Mouse (Mus musculus): ENCODE measurements around the gene Zdhhc15. TPM values are rescaled to one million over a fixed set of nuclear protein-coding genes. Genes with fewer than 3 reads are reported as not detected.

Gene Zdhhc15
- polyA plus RNA-seq, 1 experiment from 2014 or later: 13.1 TPM

GRCm38 (mm10) chrX:104543919-104544595, 126.8 kb downstream of the Zdhhc15 start:
- Histone ChIP-seq H3K4me1 (no peaks in the 10 kb centered on the region), H3K4me3 (no peak overlapping the region), H3K9me3 (no peaks in the 10 kb centered on the region), H3K9ac (no peak overlapping the region), H3K36me3 (no peaks in the 10 kb centered on the region), H3K4me2 (no peak overlapping the region), H3K27ac (no peak overlapping the region), H3K27me3 (peaks cover 22% of the 10 kb centered on the region)
- WGBS: 75% methylated on average over 4 of the region's 4 CpGs
- ATAC-seq (ENCODE audit: insufficient number of reproducible peaks, insufficient read depth, low FRiP score, low TSS enrichment, low read depth): no peak

- H3K9ac ChIP-seq: no peak overlapping the region
- H3K36me3 ChIP-seq: no peaks in the 10 kb centered on the region
- no peak overlapping the region for H3K27ac ChIP-seq
- H3K27me3 ChIP-seq: peaks cover 27% of the 10 kb centered on the region
- H3K4me2 ChIP-seq: no peak overlapping the region
- no peak for ATAC-seq (ENCODE audit: insufficient number of reproducible peaks, insufficient read depth, low FRiP score, low TSS enrichment, low read depth)
- H3K9me3 ChIP-seq: no peaks in the 10 kb centered on the region
- H3K4me3 ChIP-seq: no peak overlapping the region
- 87% methylated on average over 4 of the region's 4 CpGs for WGBS
- H3K4me1 ChIP-seq: no peaks in the 10 kb centered on the region
These were observed 128.2 kb downstream of the Zdhhc15 start for GRCm38 (mm10) chrX:104542635-104543034.

GRCm38 (mm10) chrX:104501765-104502164, 169.1 kb downstream of the Zdhhc15 start:
- H3K9ac ChIP-seq: no peak overlapping the region
- no peak overlapping the region for H3K4me3 ChIP-seq
- no peaks in the 10 kb centered on the region for H3K9me3 ChIP-seq
- H3K36me3 ChIP-seq: 0 out of 2 replicates have a peak, but pooled peaks cover under 1% of the 10 kb centered on the region
- H3K4me2 ChIP-seq: no peak overlapping the region
- no peak for ATAC-seq (ENCODE audit: insufficient number of reproducible peaks, insufficient read depth, low FRiP score, low TSS enrichment, low read depth)
- peaks cover 24% of the 10 kb centered on the region; the same call in 1 of the 2 replicates for H3K27me3 ChIP-seq
- H3K27ac ChIP-seq: no peak overlapping the region
- H3K4me1 ChIP-seq: peaks cover 3% of the 10 kb centered on the region; the same call in 1 of the 2 replicates
- 89% methylated on average over 5 of the region's 5 CpGs for WGBS

DNA sequence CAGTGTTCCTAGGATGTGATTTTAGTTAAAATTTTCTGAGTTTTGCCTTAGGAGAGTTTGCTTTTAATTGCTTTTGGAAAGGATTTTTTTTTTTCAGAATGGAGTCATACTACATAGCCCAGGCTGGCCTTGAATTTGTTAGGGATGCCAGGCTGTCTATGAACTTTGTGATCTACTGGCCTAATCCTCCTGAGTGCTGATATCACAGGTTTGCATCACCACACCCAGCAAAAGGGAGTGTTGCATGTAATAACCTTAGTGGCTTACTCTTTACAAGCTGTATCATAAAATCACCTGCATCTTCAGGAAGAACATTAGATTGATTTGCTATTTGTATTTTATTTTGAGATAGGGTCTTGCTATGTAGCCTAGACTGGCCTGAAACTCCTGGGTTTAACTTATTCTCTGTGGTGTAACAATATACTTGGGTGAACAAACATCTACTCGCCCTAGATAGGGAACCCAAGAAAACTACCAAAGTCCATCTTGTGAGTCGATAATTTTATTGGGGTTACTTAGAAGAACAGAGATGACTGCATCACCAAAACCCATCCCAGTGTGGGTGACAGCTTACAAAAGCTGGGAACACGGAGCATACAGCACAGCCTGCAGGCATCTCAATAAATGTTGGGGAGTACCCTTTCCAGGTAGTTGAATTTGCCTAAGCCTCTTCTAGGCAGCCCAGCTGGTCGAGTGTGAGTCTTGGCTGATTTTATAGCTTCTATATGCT, 181.1 kb downstream of the Zdhhc15 start:
- peaks cover 14% of the 10 kb centered on the region; the same call in 1 of the 2 replicates for H3K27me3 ChIP-seq
- no peaks in the 10 kb centered on the region for H3K36me3 ChIP-seq
- H3K9ac ChIP-seq: no peak overlapping the region
- ATAC-seq (ENCODE audit: insufficient number of reproducible peaks, insufficient read depth, low FRiP score, low TSS enrichment, low read depth): no peak
- WGBS: 60% methylated on average over 4 of the region's 4 CpGs
- no peaks in the 10 kb centered on the region for H3K9me3 ChIP-seq
- no peaks in the 10 kb centered on the region for H3K4me1 ChIP-seq
- H3K4me3 ChIP-seq: no peak overlapping the region
- H3K27ac ChIP-seq: no peak overlapping the region
- H3K4me2 ChIP-seq: no peak overlapping the region

- 75% methylated on average over 4 of the region's 4 CpGs for WGBS
- no peaks in the 10 kb centered on the region for H3K36me3 ChIP-seq
These were observed 181.9 kb downstream of the Zdhhc15 start for GRCm38 (mm10) chrX:104488870-104489467.

GRCm38 (mm10) chrX:104488036-104488435, 182.8 kb downstream of the Zdhhc15 start:
- Histone ChIP-seq H3K27me3 (peaks cover 21% of the 10 kb centered on the region; the same call in 1 of the 2 replicates), H3K4me3 (no peak overlapping the region), H3K9ac (no peak overlapping the region), H3K4me1 (no peaks in the 10 kb centered on the region), H3K27ac (no peak overlapping the region), H3K4me2 (no peak overlapping the region), H3K36me3 (no peaks in the 10 kb centered on the region), H3K9me3 (no peaks in the 10 kb centered on the region)
- no peak for ATAC-seq (ENCODE audit: insufficient number of reproducible peaks, insufficient read depth, low FRiP score, low TSS enrichment, low read depth)
- WGBS: 73% methylated on average over 3 of the region's 3 CpGs

More at GRCm38 (mm10) chrX:104488870-104489467, 181.9 kb downstream of the Zdhhc15 start:
- no peaks in the 10 kb centered on the region for H3K9me3 ChIP-seq
- H3K4me2 ChIP-seq: no peak overlapping the region
- H3K4me1 ChIP-seq: no peaks in the 10 kb centered on the region
- no peak overlapping the region for H3K9ac ChIP-seq
- peaks cover 14% of the 10 kb centered on the region; the same call in 1 of the 2 replicates for H3K27me3 ChIP-seq
- H3K4me3 ChIP-seq: no peak overlapping the region
- no peak for ATAC-seq (ENCODE audit: insufficient number of reproducible peaks, insufficient read depth, low FRiP score, low TSS enrichment, low read depth)
- no peak overlapping the region for H3K27ac ChIP-seq

Other genes with a start within 250 kb of the Zdhhc15 start
- gene Uprt, start 188.2 kb downstream of the Zdhhc15 start, polyA plus RNA-seq (2015; fragmentation: Nextera tagmentation; extraction: Ambion mirVana): 1.6 and 1.8 TPM in 2 replicates
- 6.7 and 7.3 TPM in 2 replicates for gene Magee2, start 186.2 kb upstream of the Zdhhc15 start, polyA plus RNA-seq (2015; fragmentation: Nextera tagmentation; extraction: Ambion mirVana)